Mouse (Mus musculus): ENCODE results near the gene Met. TPM values are rescaled to one million over a fixed set of nuclear protein-coding genes. Genes with fewer than 3 reads are reported as not detected.

Met gene
- not detected for polyA plus RNA-seq (2017; shearing (Covaris generic))

GRCm38 (mm10) chr6:17463434-17464280 is at the start of gene Met:
Gene Met, plus strand, starts transcription at chr6:17463800.

Other genes starting within 250 kb of the Met start
- 0.94 TPM for gene Cav2, start 182.6 kb upstream of the Met start, polyA plus RNA-seq (2017; shearing (Covaris generic))
- not detected for gene Cav1, start 157.5 kb upstream of the Met start, polyA plus RNA-seq (2017; shearing (Covaris generic))
- gene Capza2, start 172.4 kb downstream of the Met start, polyA plus RNA-seq (2017; shearing (Covaris generic)) = 323 TPM
- 2.1 TPM for gene St7, start 229.1 kb downstream of the Met start, polyA plus RNA-seq (2017; shearing (Covaris generic))